Mouse (Mus musculus): ENCODE results near the gene Ms4a6c. TPM values are rescaled to one million over a fixed set of nuclear protein-coding genes. Genes with fewer than 3 reads are reported as not detected.
"Not testable (repeated sequence)": the region's sequence is repeated elsewhere in the genome, so short reads cannot be mapped to it uniquely, and the experiment has no call there.

Gene Ms4a6c
- total RNA-seq (2021), result 6.7 and 12.3 TPM in 2 replicates
- long read RNA-seq, experiment 1, result 0 reads
- long read RNA-seq, experiment 2, result 0 reads

DNA sequence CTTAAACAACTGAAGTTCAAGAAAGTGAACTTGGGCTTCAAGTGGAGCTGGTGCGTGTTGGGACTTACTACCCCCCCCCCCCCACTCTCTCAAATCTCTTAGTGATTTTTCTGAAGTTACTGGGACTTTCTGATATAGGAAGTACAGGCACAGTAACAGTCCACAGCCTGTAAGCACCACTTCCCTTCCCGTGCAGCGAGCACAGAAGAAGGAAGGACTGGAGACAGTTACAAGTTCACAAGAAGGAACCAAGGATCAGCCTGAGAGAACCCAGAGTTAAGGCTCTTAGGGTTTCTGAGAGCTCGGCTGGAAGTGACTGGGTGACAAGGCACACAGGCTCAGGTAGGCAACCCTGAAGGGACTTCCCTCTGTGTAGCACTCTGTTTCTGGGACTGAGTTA lies at the start of gene Ms4a6c:
Gene Ms4a6c (plus strand): TSS at position 152 of the 400 bp plus-strand sequence.
- DNase-seq, result not testable (repeated sequence)

GRCm38 (mm10) chr19:11431209-11431608 lies 38.0 kb upstream of the Ms4a6c start:
- DNase-seq, result not testable (repeated sequence)

DNA sequence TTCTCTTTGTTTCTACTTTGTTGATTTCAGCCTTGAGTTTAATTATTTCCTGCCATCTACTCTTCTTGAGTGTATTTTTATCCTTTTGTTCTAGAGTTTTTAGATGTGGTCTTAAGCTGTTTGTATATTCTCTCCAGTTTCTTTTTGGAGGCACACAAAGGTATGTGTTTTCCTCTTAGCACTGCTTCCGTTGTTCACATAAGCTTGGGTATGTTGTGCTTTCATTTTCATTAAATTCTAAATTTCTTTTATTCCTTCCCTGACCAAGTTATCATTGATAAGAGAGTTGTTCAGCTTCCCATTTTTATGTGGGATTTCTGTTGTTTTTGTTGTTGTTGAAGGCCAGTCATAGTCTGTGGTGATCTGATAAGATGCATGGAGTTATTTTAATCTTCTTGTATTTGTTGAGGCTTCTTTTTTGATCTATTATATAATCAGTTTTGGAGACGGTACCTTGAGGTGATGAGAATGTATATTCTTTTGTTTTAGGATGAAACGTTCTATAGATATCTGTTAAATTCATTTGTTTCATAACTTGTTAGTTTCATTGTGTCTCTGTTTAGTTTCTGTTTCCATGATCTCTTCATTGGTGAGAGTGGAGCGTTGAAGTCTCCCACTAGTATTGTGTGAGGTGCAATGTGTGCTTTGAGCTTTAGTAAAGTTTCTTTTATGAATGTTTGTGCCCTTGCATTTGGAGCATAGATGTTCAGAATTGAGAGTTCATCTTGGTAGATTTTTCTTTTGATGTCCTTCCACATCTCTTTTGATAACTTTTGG lies 33.9 kb upstream of the Ms4a6c start:
- DNase-seq, result no peak

GRCm38 (mm10) chr19:11443338-11443737 lies 25.8 kb upstream of the Ms4a6c start, which contains the start of gene Ms4a4b:
Gene Ms4a4b (plus strand): TSS chr19:11443553.
- no peak for DNase-seq

- no peak for DNase-seq
These were observed 25.2 kb upstream of the Ms4a6c start for GRCm38 (mm10) chr19:11443964-11444363.

- DNase-seq, result no peak
These were observed 21.9 kb upstream of the Ms4a6c start for GRCm38 (mm10) chr19:11447238-11447637.

DNA sequence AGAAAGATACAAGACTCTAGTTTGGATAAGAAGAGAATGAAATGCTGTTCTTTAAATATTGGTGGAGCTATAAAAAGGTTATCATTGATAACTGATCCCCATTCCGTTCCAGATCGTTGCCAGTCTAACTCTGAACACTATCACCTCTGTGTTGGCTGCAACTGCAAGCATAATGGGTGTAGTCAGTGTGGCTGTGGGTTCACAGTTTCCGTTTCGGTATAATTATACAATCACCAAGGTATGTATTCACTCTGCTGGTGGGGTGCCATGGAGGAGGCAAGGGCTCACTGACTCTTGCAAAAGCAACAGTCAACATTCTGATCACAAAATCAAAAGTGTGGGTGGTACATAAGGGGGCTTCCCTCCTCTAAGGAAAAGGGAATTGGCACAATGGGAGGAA lies 10.1 kb upstream of the Ms4a6c start:
- DNase-seq, result not testable (repeated sequence)

DNA sequence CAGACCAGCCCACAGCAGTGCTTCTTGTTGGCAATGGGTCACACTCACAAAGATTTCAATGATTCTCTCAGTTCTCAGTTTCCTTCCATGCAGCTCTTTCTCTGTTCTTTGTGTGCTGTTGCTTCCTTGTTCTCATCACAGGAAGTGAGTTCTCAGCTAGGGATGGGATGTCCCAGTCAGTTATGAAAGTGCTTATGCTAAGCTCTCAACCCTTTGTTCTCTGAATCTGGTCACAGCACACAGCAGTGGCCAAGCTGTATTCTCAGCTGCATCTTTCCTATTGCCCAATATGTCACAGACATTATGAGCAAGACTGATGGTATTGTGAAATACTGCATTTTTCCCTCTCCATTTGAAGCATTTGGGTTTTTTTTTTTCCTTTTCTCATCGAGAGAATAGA lies 4.4 kb upstream of the Ms4a6c start:
- not testable (repeated sequence) for DNase-seq

- DNase-seq, result no peak
These were observed 2.7 kb upstream of the Ms4a6c start for GRCm38 (mm10) chr19:11466471-11466870.

DNA sequence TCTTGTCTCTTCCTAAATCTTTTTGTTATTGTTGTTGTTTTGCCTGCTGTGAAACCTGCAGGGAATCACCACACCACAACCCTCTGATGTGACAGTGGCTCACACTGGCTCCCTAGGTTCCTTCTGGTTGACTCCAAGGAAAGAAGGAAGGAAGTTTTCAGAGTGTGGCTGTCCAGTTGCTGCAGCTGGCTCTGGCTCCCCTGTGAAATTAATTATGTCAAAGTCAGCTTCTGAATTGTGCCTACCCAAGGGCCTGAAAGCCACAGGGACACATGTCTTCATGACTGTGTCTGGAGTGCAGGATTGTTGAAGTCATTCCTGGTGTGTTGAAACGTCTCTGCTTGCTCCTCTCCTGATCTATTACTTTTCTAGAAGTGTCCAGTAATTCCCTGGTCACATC lies 805 bp upstream of the Ms4a6c start:
- not testable (repeated sequence) for DNase-seq

- no peak for DNase-seq
These were observed 10.5 kb downstream of the Ms4a6c start for GRCm38 (mm10) chr19:11479714-11480113.

GRCm38 (mm10) chr19:11482684-11483083 lies 13.5 kb downstream of the Ms4a6c start:
- no peak for DNase-seq

DNA sequence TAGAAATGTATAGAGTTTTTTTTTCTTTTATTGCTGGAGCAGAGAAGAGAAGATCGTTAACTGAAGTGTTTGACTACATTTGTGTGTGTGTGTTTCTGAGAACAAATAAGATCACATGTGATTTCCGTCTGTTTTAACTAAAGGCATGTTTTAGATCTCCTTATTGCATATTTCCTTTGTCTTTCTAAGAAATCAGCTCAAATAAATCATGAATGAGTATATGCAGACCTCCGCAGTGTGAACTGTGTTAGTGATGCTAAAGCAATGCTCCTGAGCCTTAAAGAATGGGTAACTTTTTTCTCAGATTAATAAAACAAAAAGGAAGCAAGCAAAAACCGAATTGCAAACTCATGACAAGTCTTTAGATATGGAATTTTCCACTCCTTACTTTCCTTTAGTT lies 14.8 kb downstream of the Ms4a6c start:
- no peak for DNase-seq

DNA sequence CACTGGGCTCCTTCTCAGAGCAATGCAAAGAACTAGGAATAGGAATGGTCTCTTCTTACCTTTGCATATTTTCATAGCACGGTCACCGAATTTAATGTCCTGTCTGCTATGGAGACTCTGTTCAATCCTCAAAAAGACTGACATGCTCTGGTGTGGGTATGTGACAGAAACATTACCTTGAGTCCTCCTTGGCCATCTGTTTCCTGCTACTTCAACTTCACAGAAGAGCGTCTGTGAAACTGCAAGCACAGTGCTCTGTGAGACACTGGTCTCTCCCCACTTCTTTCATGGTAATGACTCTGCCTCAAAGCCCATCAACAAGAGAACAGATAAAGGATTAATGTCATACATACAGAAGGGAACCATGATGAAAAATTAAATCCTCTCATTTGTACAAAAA lies 15.2 kb downstream of the Ms4a6c start:
- no peak for DNase-seq

DNA sequence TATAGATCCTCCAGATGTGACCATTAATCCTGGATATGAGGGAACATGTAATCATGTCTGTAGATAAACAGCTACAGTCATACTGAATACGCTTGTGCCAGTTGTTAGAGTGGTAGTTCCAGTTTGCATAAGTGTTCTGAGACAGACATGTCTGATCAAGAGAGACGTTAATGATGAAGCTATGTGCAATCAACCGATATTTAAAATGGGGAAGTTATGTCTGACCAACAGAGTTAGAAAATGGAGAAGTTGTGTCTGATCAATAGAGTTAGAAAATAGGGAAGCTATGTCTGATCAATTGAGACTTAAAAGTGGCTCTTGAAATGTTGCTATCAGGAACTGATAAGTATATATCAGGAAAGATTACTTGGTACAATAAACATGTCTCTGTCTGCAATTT lies 16.1 kb downstream of the Ms4a6c start:
- no peak for DNase-seq

DNA sequence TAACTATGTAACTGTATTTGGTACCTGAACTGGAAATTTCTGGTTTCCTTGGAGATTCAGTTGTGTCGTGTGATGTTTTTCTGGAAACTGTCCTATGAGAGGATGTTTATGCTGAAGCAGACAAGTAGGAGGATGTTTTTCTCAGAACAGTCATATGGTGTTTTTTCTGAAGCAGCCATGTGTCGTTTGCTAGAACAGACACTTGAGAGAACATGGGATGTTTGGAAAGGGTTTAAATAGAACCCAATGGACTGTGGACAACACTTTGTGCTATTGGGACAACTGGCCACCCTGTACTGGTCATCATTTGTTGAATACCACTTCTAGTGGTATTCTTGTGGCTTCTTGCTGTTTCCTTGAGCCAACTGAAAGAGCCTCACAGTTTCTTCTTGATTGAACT lies 16.6 kb downstream of the Ms4a6c start, which contains the start of gene Gm8369:
Gene Gm8369 (plus strand): TSS at position 193 of the 400 bp plus-strand sequence.
- no peak for DNase-seq

GRCm38 (mm10) chr19:11486599-11486998 lies 17.4 kb downstream of the Ms4a6c start:
- no peak for DNase-seq

DNA sequence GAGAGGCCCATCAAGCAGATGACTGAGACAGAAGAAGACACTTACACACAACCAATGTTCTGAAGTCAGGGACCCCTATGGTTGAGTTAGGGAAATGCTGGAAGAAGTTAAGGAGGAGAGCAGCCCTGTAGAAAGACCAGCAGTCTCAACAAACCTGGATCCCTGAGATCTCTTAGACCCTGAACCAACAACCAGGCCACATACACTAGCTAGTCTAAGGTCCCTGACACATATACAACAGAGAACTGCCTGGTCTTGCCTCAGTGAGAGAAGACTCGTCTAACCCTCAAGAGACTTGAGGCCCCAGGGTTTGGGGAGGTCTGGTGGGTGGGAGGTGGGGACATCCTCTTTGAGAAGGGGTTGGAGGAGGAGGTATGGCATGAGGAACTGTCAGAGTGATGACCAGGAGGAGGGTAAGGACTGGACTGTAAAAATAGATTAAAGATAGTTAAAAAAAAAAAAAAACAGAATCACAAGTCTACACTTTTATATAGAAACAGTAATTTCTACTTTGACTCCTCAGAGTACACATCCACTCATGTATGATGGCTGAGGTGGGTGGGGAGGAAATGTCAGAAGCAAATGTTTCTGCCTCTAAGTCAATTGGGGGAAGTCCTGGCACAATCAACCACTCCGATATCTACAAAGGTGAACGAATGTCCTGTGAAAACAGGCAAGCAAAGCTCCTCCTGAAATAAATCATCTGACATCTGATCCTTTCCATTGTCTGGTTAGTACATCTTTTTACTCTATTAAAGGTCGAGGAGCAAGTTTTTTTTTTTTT lies 22.4 kb downstream of the Ms4a6c start:
- no peak for DNase-seq

- no peak for DNase-seq
These were observed 23.5 kb downstream of the Ms4a6c start for GRCm38 (mm10) chr19:11492671-11493070.

GRCm38 (mm10) chr19:11494519-11494918 lies 25.4 kb downstream of the Ms4a6c start:
- no peak for DNase-seq

GRCm38 (mm10) chr19:11496361-11496760 lies 27.2 kb downstream of the Ms4a6c start:
- no peak for DNase-seq

DNA sequence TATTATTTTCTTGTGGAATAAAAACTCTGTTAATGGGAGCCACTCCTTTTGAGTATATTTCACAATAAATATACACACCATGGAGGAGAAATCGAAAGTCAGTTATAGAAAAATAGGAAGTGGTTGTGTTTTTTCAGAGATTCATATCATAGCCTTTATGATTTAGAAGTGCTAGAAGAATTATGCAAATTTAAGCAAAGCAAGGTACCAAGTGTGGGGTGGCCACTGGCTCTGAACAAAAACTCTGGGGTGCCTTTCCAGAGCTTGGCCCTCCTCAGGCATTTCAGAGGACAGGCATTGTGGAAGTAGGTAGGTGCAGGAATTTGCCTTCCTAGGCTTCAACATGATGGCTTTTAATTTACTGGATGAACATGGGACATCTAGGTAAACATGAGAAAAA lies 28.1 kb downstream of the Ms4a6c start:
- DNase-seq, result not testable (repeated sequence)

GRCm38 (mm10) chr19:11500796-11501195 lies 31.6 kb downstream of the Ms4a6c start:
- no peak for DNase-seq

Data from adrenal gland, postnatal 14 days (tissue).